Mouse (Mus musculus) central nervous system, embryonic 11.5 days (tissue): ENCODE measurements around the gene BC049730. TPM values are rescaled to one million over a fixed set of nuclear protein-coding genes. Genes with fewer than 3 reads are reported as not detected.

Source experiments
- polyA plus RNA-seq: library from polyadenylated mRNA; depleted of rRNA; stranded (reverse); fragments of >200 nt; gene quantifications from 2 replicates; pipeline ENCODE4 v1.2.3, GENCODE M21; 2012; rRNA removed

Gene BC049730
- not detected in 2 replicates for polyA plus RNA-seq

GRCm38 (mm10) chr7:24708832-24709292, at the start of gene BC049730:
Gene BC049730 (plus strand): TSS chr7:24709242.

GRCm38 (mm10) chr7:24676575-24676974, 32.5 kb upstream of the BC049730 start, which contains the start of gene Tex101:
Gene Tex101 (minus strand): TSS chr7:24676675.

GRCm38 (mm10) chr7:24726808-24727207, 17.8 kb downstream of the BC049730 start, which contains the start of gene Gm4763:
Gene Gm4763 (minus strand): TSS chr7:24726908.

GRCm38 (mm10) chr7:24760211-24760610, 51.2 kb downstream of the BC049730 start, which contains the start of gene Cd177:
Gene Cd177 (minus strand): TSS chr7:24760311.

Other genes starting within 250 kb of the BC049730 start
- gene Plaur, start 246.8 kb upstream of the BC049730 start, polyA plus RNA-seq = 1.9 and 2.7 TPM in 2 replicates
- 76.5 and 113 TPM in 2 replicates for gene Cadm4, start 227.2 kb upstream of the BC049730 start, polyA plus RNA-seq
- 87.0 and 164 TPM in 2 replicates for gene Zfp428, start 202.2 kb upstream of the BC049730 start, polyA plus RNA-seq
- not detected in 2 replicates for gene AC161166.1, start 196.8 kb upstream of the BC049730 start, polyA plus RNA-seq
- gene Irgq, start 178.6 kb upstream of the BC049730 start, polyA plus RNA-seq = 19.9 and 20.5 TPM in 2 replicates
- 0.28 TPM in 1 of 2 replicates, not detected in the other for gene Pinlyp, start 163.1 kb upstream of the BC049730 start, polyA plus RNA-seq
- gene Xrcc1, start 163.0 kb upstream of the BC049730 start, polyA plus RNA-seq = 111 and 112 TPM in 2 replicates
- 12.1 and 14.3 TPM in 2 replicates for gene Ethe1, start 121.7 kb upstream of the BC049730 start, polyA plus RNA-seq
- gene Zfp575, start 121.6 kb upstream of the BC049730 start, polyA plus RNA-seq = 0.88 and 1.4 TPM in 2 replicates
- 0.40 and 0.60 TPM in 2 replicates for gene Phldb3, start 98.5 kb upstream of the BC049730 start, polyA plus RNA-seq
- 0.43 and 0.57 TPM in 2 replicates for gene Lypd3, start 72.7 kb upstream of the BC049730 start, polyA plus RNA-seq
- not detected in 2 replicates for gene Tex101, start 32.6 kb upstream of the BC049730 start, polyA plus RNA-seq
- gene Gm4763, start 17.7 kb downstream of the BC049730 start, polyA plus RNA-seq = not detected in 2 replicates
- 0.04 and 0.06 TPM in 2 replicates for gene Cd177, start 51.1 kb downstream of the BC049730 start, polyA plus RNA-seq
- gene Ceacam10, start 68.0 kb downstream of the BC049730 start, polyA plus RNA-seq = 0.06 TPM in 1 of 2 replicates, not detected in the other
- gene Gm9844, start 153.0 kb downstream of the BC049730 start, polyA plus RNA-seq = 8.4 and 29.0 TPM in 2 replicates
- gene Lypd4, start 160.7 kb downstream of the BC049730 start, polyA plus RNA-seq = not detected in 2 replicates
- gene Dmrtc2, start 160.8 kb downstream of the BC049730 start, polyA plus RNA-seq = 0.06 TPM in 1 of 2 replicates, not detected in the other
- gene Rps19, start 175.1 kb downstream of the BC049730 start, polyA plus RNA-seq = 1,130 and 1,588 TPM in 2 replicates
- 0.30 and 0.52 TPM in 2 replicates for gene Cd79a, start 188.1 kb downstream of the BC049730 start, polyA plus RNA-seq
- 127 and 129 TPM in 2 replicates for gene Arhgef1, start 193.7 kb downstream of the BC049730 start, polyA plus RNA-seq
- 2.9 and 5.5 TPM in 2 replicates for gene Gm4881, start 235.3 kb downstream of the BC049730 start, polyA plus RNA-seq